Mouse (Mus musculus): ENCODE measurements around the gene Dstyk. TPM values are rescaled to one million over a fixed set of nuclear protein-coding genes. Genes with fewer than 3 reads are reported as not detected.

The Dstyk gene
- polyA plus RNA-seq (2012): 2.4 and 3.0 TPM in 2 replicates

DNA sequence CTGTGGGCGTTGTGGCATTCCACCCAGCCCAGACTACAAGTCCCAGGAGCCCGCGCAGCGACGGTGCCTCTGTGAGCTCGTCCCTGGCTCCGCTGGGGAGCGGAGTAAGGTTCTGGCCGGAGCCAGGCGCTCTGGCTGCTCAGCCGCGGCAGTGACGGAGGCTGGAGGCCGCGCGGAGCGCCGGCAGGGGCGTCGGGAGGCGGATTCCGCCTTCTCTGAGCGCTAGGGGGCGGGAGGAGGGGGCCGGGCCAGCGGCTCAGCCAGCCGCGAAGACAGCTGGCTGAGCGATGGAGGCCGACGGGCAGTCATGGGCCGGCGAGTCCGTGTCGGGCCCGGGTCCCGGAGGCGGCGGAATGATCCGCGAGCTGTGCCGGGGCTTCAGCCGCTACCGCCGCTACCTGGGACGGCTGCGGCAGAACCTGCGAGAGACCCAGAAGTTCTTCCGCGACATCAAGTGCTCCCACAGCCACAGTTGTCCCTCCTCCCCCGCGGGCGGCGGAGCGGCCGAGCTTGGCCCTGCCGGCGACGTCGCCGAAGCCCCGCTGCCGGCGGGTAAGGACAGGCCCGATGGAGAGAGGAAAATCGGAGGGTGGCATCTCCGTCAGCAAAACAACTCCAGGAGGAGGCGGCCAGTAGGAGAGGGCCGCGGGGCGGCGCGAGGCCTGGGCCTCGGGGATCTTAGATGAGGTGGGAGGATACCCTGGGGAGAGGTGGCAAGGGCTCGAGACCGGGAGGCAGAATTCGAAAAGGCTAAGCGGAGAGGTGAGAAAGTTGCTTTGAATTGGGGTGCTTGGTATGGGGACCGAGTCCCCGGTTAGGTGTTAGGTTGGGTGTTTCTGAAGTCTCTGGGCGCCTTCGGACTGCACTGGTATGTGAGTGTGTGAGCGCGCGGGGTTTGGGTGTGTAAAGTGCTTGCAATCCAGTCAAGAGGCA, at the start of gene Dstyk:
Gene Dstyk (plus strand): TSS at position 237 of the 933 bp plus-strand sequence.

DNA sequence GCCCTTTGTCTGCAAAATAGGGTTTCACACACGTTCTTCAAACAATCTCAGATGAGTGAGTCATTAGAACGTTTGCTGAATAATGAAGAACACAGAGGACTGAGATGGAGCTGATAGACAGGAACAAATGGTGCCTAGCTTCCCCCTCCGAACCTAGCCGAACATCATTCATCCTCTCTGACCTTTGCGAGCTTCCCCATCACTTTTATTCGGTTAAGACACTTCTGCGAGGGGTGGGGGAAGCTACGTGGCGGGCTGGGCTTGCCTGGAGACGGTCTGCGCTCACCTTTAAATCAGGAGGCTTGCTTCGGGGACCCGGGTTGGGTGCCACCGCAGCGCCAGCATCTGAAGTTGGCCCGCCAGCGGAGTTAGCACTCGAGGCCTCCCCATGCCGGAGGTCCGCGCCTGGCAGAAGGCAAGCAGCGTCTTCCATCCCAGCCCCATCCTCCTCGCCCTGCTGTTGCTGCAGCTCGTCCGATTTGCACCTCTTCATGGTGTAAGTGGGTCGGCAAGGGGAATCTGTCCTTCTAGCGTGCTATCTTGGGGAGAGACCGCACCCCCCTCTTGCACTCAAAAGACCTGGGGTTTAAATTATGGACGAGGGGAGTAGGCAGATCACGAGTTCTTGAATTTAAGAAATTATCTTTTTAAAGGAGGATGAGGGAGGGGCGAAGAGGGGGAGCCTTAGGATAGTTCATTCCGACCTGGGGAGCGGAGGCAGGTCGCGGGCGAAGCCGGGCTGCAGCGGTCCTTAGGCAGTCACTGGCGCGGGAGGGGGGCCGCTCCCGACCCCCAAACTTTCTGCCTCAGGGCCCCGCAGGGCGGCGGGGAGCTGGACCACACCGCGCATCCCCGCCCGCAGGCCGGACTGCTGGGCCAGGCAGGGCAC, 26.4 kb upstream of the Dstyk start, which contains the start of gene Tmcc2:
Gene Tmcc2 (minus strand): TSS at position 591 of the 889 bp plus-strand sequence.

DNA sequence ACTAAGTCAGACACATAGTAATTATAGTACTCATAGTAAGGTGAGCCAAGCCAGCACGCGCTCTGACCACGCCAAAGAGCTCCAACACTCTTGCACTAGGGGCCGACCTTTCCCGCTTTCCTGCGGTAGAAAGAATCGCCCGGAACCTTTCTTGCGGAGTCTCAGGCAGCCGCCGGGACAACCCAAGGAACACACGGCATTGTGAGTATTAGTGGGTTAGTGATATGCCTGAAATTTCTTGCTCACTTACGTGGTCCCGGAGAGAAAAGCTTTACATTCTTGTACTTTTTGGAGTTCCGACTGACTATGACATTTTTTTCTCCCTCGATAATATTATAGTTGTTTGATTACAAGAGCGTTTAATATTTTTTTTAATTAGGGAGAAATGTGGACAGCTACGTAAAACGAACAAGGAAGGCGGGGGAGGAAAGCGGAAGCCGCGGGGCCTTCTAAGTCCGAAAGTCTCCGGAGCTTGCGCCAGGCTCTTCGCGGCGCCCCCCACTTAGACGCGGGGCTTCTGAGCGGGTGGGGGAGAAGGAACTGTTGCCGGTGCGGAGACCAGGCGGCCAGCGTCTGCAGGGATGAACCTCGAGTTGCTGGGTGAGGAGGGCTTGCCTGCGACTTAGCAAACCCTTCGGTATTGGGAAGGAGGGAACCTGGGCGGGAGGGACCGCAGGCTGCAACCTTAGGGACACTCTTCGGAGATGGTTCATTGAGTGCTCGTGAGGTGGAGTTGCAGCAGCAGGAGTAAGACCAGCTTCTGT, 59.8 kb downstream of the Dstyk start, which contains the start of gene Rbbp5:
Gene Rbbp5 (plus strand): TSS at position 438 of the 764 bp plus-strand sequence.

DNA sequence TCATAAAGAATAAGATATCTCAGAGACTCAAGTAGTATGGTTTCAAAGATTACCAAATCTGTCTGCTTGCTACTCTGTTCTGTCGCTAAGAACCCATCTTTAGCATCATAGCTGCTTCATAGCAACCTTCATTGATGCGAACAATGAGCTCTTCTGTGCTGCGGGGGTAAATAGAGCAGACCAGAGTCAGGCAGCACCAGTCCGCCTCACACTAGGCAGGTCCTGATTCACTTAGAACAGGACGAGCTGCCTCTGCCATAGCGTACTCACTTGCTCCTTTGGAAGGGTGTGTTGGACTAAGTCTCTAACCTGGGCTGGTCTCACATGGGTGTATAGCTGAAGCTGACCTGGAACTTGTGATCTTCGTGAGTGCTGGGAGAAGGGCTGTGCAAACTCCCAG, 88.7 kb downstream of the Dstyk start, which contains the start of gene Tmem81:
Gene Tmem81 (plus strand): TSS at position 173 of the 400 bp plus-strand sequence.

Other genes starting within 250 kb of the Dstyk start
- not detected in 2 replicates for gene Lemd1, start 226.1 kb upstream of the Dstyk start, polyA plus RNA-seq (2012)
- gene AC124108.1, start 226.1 kb upstream of the Dstyk start, polyA plus RNA-seq (2012): not detected in 2 replicates
- gene Gm10188, start 187.8 kb upstream of the Dstyk start, polyA plus RNA-seq (2012): not detected in 2 replicates
- gene Klhdc8a, start 118.9 kb upstream of the Dstyk start, polyA plus RNA-seq (2012): 0.03 TPM in 2 replicates
- gene Nuak2, start 101.4 kb upstream of the Dstyk start, polyA plus RNA-seq (2012): 25.6 and 28.1 TPM in 2 replicates
- 15.7 and 18.3 TPM in 2 replicates for gene Tmcc2, start 26.3 kb upstream of the Dstyk start, polyA plus RNA-seq (2012)
- 3.2 and 4.1 TPM in 2 replicates for gene Rbbp5, start 59.8 kb downstream of the Dstyk start, polyA plus RNA-seq (2012)
- gene Tmem81, start 88.7 kb downstream of the Dstyk start, polyA plus RNA-seq (2012): 0.18 and 0.74 TPM in 2 replicates
- not detected in 2 replicates for gene Cntn2, start 125.7 kb downstream of the Dstyk start, polyA plus RNA-seq (2012)